Mouse (Mus musculus): Measurements from ENCODE around the gene 2310034G01Rik. TPM values are rescaled to one million over a fixed set of nuclear protein-coding genes. Genes with fewer than 3 reads are reported as not detected.

2310034G01Rik gene
- total and polyA plus RNA-seq, 3 experiments = not detected

- Histone ChIP-seq H3K36me3 (replicated peaks) (no peaks in the 10 kb centered on the region), H3K4me3 (ENCODE audit: low read depth, low read length) (no peak overlapping the region), H3K27me3 (ENCODE audit: insufficient read depth, low read length) (peaks cover 83% of the 10 kb centered on the region), H3K4me1 (ENCODE audit: insufficient read depth, low read depth, low read length) (peaks cover 62% of the 10 kb centered on the region), H3K9me3 (replicated peaks) (peaks cover 3% of the 10 kb centered on the region; the same call in 1 of the 2 replicates)
- TF ChIP-seq GATA2 (IDR thresholded peaks at IDR 0.05; ENCODE audit: borderline replicate concordance, low read depth, low read length) (no peak), CTCF (IDR thresholded peaks at IDR 0.05; ENCODE audit: low read depth, low read length) (no peak), TAL1 (conservative IDR thresholded peaks at IDR 0.05; ENCODE audit: low read depth, low read length) (no peak), POLR2AphosphoS5 (IDR thresholded peaks at IDR 0.05; ENCODE audit: insufficient replicate concordance, low read depth, low read length) (no peak), GATA1 (IDR thresholded peaks at IDR 0.05; ENCODE audit: borderline replicate concordance, low read length) (no peak)
- no peak for ATAC-seq (ENCODE audit: extremely low read depth, insufficient number of reproducible peaks, low FRiP score, poor library complexity, severe bottlenecking)
- no peak for DNase-seq (ENCODE audit: low spot score)
Measured at GRCm38 (mm10) chr19:46322996-46323572, 27.0 kb downstream of the 2310034G01Rik start.

- H3K4me3 ChIP-seq (ENCODE audit: low read depth, low read length) = no peak overlapping the region
- ATAC-seq (ENCODE audit: extremely low read depth, insufficient number of reproducible peaks, low FRiP score, poor library complexity, severe bottlenecking) = no peak
- peaks cover 88% of the 10 kb centered on the region for H3K27me3 ChIP-seq (ENCODE audit: insufficient read depth, low read length)
- peaks cover 8% of the 10 kb centered on the region for H3K9me3 ChIP-seq (replicated peaks)
- TF ChIP-seq GATA1 (IDR thresholded peaks at IDR 0.05; ENCODE audit: borderline replicate concordance, low read length) (no peak), POLR2AphosphoS5 (IDR thresholded peaks at IDR 0.05; ENCODE audit: insufficient replicate concordance, low read depth, low read length) (no peak), GATA2 (IDR thresholded peaks at IDR 0.05; ENCODE audit: borderline replicate concordance, low read depth, low read length) (no peak), TAL1 (conservative IDR thresholded peaks at IDR 0.05; ENCODE audit: low read depth, low read length) (no peak), CTCF (IDR thresholded peaks at IDR 0.05; ENCODE audit: low read depth, low read length) (no peak)
- peaks cover 60% of the 10 kb centered on the region for H3K4me1 ChIP-seq (ENCODE audit: insufficient read depth, low read depth, low read length)
- DNase-seq (ENCODE audit: low spot score) = no peak
- no peaks in the 10 kb centered on the region for H3K36me3 ChIP-seq (replicated peaks)
Measured at GRCm38 (mm10) chr19:46322144-46322995, 27.7 kb downstream of the 2310034G01Rik start.

DNA sequence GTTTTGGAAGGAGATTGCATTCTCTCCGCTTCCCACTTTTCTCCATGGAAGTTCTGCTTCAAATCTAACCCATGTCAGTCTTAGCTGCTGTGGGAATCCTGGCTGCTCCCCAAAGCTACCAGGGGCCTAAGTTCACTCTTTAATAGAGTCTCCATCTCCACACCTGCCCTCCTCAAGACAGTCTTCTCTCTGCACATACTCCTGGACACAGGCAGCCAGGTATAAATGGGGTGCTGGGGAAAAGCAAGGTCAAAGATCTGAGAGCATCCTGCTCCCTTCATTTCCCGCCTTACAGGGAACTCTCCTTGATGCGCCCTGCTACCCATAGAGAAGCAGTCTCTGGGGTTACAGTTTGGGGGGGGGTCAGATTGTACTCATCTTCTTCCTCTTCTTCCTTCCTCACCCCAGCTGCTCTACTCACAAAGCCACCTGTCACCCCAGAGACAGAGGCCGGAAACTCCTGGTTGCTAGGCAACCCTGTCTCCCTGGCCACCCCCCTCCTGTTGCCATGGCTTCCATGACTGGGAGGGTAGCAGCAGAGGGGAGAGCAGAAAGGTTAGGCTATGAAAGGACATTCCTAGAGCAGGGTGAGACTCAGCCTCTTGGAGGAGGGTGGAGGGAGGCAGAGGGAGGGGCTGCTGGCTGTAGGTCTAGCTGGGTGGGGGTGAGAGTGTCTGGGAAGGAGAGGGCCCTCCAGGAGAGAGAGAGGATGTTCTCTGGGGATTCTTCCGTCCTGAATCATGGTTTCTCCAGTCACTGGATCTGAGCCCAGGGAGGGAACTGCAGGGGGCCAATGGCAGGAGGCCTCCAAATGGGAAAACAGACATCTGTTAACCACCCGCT lies 28.8 kb downstream of the 2310034G01Rik start:
- Histone ChIP-seq H3K9me3 (replicated peaks) (peaks cover 11% of the 10 kb centered on the region), H3K36me3 (replicated peaks) (no peaks in the 10 kb centered on the region), H3K4me1 (ENCODE audit: insufficient read depth, low read depth, low read length) (peaks cover 60% of the 10 kb centered on the region), H3K27me3 (ENCODE audit: insufficient read depth, low read length) (peaks cover 86% of the 10 kb centered on the region), H3K4me3 (ENCODE audit: low read depth, low read length) (no peak overlapping the region)
- TF ChIP-seq POLR2AphosphoS5 (IDR thresholded peaks at IDR 0.05; ENCODE audit: insufficient replicate concordance, low read depth, low read length) (no peak), TAL1 (conservative IDR thresholded peaks at IDR 0.05; ENCODE audit: low read depth, low read length) (no peak), GATA2 (IDR thresholded peaks at IDR 0.05; ENCODE audit: borderline replicate concordance, low read depth, low read length) (no peak), GATA1 (IDR thresholded peaks at IDR 0.05; ENCODE audit: borderline replicate concordance, low read length) (no peak), CTCF (IDR thresholded peaks at IDR 0.05; ENCODE audit: low read depth, low read length) (no peak)
- no peak for ATAC-seq (ENCODE audit: extremely low read depth, insufficient number of reproducible peaks, low FRiP score, poor library complexity, severe bottlenecking)
- DNase-seq (ENCODE audit: low spot score) = no peak

DNA sequence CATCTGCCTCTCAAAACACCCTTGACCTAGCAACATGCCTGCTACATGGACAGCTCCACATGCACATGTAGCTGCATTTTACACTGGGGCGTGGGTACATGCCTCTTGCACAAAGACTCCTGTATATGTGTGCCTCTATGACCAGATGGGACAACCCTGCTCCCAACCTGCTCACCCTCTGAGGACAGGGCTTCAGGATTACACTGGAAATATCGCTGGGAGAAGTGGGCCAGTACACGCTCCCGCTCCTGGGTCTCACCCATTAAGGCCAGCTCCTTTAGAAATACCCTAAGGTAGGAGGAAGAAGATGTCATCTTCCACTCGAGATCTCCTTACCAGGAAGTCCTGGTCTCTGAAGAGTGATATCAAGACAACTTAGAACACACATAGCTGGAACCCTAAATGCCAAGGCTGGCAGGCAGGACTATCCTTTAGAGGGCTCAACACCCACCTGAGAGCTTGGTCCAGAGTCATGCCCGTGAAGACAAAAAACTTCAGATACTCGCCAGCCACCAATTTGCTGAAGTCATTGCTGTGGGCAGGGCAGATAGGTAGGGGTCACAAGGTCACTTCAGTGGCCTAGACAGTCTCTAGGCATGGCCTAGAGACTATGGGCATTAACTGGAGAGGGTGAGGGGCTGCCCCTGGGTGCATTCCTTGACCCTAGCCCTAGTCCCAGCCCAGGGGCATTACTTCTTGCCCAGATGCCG lies 29.9 kb downstream of the 2310034G01Rik start:
- Histone ChIP-seq H3K4me3 (ENCODE audit: low read depth, low read length) (no peak overlapping the region), H3K27me3 (ENCODE audit: insufficient read depth, low read length) (peaks cover 80% of the 10 kb centered on the region), H3K4me1 (ENCODE audit: insufficient read depth, low read depth, low read length) (peaks cover 70% of the 10 kb centered on the region)

DNA sequence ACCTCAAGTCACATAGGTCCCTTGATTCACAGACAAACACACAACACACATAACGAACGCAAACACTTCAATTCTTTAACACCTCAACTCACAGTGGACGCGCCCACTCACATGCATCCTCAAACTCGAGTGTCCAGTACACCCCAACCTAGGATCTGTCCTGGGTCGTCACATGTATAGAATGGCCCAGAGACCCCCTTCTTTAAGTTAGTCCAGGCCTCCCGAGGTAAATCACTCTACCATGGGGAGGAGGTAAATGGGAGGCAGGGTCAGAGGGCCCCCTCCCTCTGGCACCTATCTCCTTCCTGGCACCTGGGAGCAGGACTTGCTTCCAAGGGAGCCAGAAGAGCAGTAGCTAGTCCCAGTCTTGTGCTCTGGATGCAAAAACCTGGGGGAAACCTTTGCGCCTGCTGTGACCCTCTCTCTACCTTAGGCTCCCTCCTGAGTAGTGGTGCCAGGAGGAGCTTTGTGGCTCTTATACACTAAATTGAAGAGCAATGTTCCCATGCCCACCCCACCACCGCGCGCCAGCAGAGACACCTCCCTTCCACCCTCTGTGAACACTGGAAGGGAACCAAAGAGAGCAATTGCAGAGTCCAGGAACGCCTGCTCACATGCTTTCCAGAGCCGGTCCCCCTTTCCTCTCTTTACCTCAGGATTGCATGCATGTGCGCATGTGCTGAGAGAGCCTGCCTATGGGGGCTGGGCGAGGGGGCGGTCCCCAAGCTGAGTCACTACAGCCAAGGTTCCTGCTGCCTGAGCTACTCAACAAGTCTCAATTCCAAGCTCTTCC lies 31.3 kb downstream of the 2310034G01Rik start:
- Histone ChIP-seq H3K4me3 (ENCODE audit: low read depth, low read length) (no peak overlapping the region), H3K9me3 (replicated peaks) (peaks cover 11% of the 10 kb centered on the region), H3K36me3 (replicated peaks) (peaks cover 4% of the 10 kb centered on the region), H3K4me1 (ENCODE audit: insufficient read depth, low read depth, low read length) (peaks cover 82% of the 10 kb centered on the region), H3K27me3 (ENCODE audit: insufficient read depth, low read length) (peaks cover 65% of the 10 kb centered on the region)
- ATAC-seq (ENCODE audit: extremely low read depth, insufficient number of reproducible peaks, low FRiP score, poor library complexity, severe bottlenecking) = no peak
- TF ChIP-seq TAL1 (conservative IDR thresholded peaks at IDR 0.05; ENCODE audit: low read depth, low read length) = no peak
- no peak for TF ChIP-seq POLR2AphosphoS5 (IDR thresholded peaks at IDR 0.05; ENCODE audit: insufficient replicate concordance, low read depth, low read length)
- no peak for TF ChIP-seq GATA2 (IDR thresholded peaks at IDR 0.05; ENCODE audit: borderline replicate concordance, low read depth, low read length)
- TF ChIP-seq CTCF (IDR thresholded peaks at IDR 0.05; ENCODE audit: low read depth, low read length) = no peak
- no peak for TF ChIP-seq GATA1 (IDR thresholded peaks at IDR 0.05; ENCODE audit: borderline replicate concordance, low read length)
- DNase-seq (ENCODE audit: low spot score) = peak; percentile 14

More for the DNA sequence above, 29.9 kb downstream of the 2310034G01Rik start:
- DNase-seq (ENCODE audit: low spot score) (no peak), ATAC-seq (ENCODE audit: extremely low read depth, insufficient number of reproducible peaks, low FRiP score, poor library complexity, severe bottlenecking) (no peak)
- Histone ChIP-seq H3K9me3 (replicated peaks) (peaks cover 11% of the 10 kb centered on the region), H3K36me3 (replicated peaks) (no peaks in the 10 kb centered on the region)
- TF ChIP-seq POLR2AphosphoS5 (IDR thresholded peaks at IDR 0.05; ENCODE audit: insufficient replicate concordance, low read depth, low read length) = no peak
- TF ChIP-seq GATA2 (IDR thresholded peaks at IDR 0.05; ENCODE audit: borderline replicate concordance, low read depth, low read length) = no peak
- TF ChIP-seq TAL1 (conservative IDR thresholded peaks at IDR 0.05; ENCODE audit: low read depth, low read length) = no peak
- TF ChIP-seq GATA1 (IDR thresholded peaks at IDR 0.05; ENCODE audit: borderline replicate concordance, low read length) = no peak
- no peak for TF ChIP-seq CTCF (IDR thresholded peaks at IDR 0.05; ENCODE audit: low read depth, low read length)
